Mouse (Mus musculus) embryonic fibroblast, embryonic 13.5 days (primary cell): ENCODE measurements around the gene Ube2c. TPM values are rescaled to one million over a fixed set of nuclear protein-coding genes. Genes with fewer than 3 reads are reported as not detected.
A peak's percentile ranks its signal among the peaks of the same experiment; 100 is the strongest.

ENCODE experiments used
- H3K27ac ChIP-seq: 2 replicates; pipeline ENCODE4 v1.5.1; 2012; ENCODE audit warnings: low read length, control low read depth, inconsistent platforms; ENCODE audit not compliant: insufficient read depth
- H3K4me1 ChIP-seq: 2 replicates; pipeline ENCODE4 v1.6.1; 2011; ENCODE audit warnings: low read length; ENCODE audit not compliant: control insufficient read depth, insufficient read depth
- H3K4me3 ChIP-seq: 2 replicates; pipeline ENCODE4 v1.5.1; 2011; ENCODE audit warnings: mild to moderate bottlenecking, control low read depth, low read length; ENCODE audit not compliant: insufficient read depth
- CTCF ChIP-seq: IDR thresholded peaks from 2 replicates; pipeline ENCODE4 v1.5.1; 2011; ENCODE audit warnings: mild to moderate bottlenecking, control low read depth, low read length, moderate library complexity, borderline replicate concordance; ENCODE audit not compliant: insufficient read depth
- POLR2A ChIP-seq: IDR thresholded peaks from 2 replicates; pipeline ENCODE4 v1.6.1; 2011; ENCODE audit warnings: low read depth, mild to moderate bottlenecking, control low read depth, low read length, moderate library complexity
- polyA plus RNA-seq: library from polyadenylated mRNA; stranded (reverse); fragments of >200 nt; gene quantifications from 2 replicates; pipeline ENCODE4 v1.2.4, GENCODE M21; 2011; ENCODE audit warnings: low read depth; ENCODE audit not compliant: missing spikeins, insufficient read length

The Ube2c gene
- polyA plus RNA-seq, 1 experiment, result 146 TPM

DNA sequence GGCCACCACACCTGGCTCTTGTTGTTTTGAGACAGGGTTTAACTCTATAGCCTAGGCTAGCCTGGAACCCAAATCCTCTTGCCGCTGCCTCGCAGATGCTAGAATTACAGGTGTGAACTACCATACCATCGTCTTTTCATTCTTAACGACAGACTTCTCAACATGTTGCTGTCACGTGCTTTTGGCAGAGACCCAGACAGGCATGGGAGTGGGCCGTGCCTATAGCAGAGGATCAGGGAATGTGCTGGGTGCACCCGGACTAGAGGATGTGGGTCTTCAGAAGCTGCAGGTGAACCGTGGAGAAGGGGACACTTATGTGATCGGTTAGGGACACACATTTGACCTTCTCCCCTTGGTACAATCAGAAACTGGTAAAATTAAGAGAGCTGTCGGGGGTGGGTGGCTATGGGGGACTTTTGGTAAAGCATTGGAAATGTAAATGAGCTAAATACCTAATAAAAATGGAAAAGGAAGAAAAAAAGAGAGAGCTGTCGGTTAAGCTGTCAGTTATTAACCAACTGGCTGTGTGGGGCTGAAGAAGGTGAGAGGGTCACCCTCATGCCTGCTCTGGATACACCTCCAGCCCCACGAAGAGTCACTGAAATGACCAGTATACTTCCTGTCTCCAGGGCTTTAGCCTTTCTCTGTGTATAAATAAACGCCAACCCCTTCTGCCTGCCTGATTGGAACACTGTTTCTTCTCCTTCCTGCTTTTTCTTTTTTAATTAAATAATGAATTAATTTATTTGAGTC is 30.7 kb downstream of the Ube2c start:
- Histone ChIP-seq H3K4me1 (peaks cover 2% of the 10 kb centered on the region; the same call in 1 of the 2 replicates), H3K4me3 (no peak overlapping the region), H3K27ac (no peak overlapping the region)
- TF ChIP-seq POLR2A (no peak), CTCF (no peak)

DNA sequence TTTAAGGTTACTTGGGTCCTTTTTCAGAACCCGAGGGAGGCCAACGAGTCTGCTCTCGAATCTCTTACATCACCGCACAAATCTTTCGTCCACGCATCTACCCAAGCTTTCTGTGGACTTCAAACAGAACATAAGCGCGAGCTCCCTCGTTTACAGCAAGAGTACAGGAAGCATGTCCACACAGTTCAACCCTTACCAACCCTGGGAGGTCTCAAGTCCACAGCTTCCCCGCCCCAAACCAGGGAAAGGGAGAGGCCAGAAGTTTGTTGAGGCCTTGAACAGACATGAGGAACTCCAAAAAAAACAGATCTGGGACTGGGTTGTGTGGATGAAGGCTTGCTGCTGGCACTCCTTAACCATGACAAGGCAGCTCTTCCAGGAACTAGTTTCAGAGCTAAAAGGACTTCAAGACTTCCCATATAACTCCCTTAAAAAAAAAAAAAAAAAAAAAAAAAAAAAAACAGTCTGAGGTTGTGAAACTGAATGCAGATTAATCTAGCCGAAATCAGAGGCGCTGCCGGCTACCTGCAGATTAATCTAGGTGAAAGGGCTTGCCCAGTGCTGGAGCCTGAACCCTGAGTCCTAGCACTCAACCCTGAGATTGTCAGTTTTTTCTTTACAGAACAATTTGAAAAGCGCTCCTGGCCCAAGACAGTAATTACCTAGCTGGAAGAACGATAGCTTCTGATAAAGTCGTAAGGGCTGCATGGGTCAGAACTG is 33.7 kb downstream of the Ube2c start:
- TF ChIP-seq CTCF (no peak), POLR2A (no peak)
- peaks cover 2% of the 10 kb centered on the region; the same call in 1 of the 2 replicates for H3K4me1 ChIP-seq
- H3K27ac ChIP-seq, result no peak overlapping the region
- H3K4me3 ChIP-seq, result peak overlapping the region; percentile 78

DNA sequence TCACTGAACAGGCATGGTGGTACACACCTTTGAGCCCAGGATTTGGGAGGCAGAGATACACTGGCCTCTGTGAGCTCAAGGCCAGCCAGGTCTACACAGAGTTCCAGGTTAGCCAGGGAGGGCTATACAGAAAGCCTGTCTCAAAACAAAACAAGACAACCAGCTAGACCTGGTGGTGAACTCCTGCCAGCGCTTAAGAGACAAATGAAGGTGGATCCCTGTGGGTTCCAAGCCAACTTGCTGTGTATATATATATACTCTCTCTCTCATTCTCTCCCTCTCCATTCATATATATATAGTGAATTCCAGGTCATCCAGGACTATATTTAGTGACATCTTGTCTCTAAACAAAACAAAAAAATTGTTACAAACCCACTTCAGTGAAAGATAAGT is 34.2 kb downstream of the Ube2c start:
- TF ChIP-seq POLR2A, result no peak
- TF ChIP-seq CTCF, result no peak
- Histone ChIP-seq H3K27ac (no peak overlapping the region), H3K4me3 (peak overlapping the region; percentile 78), H3K4me1 (peaks cover 2% of the 10 kb centered on the region; the same call in 1 of the 2 replicates)

DNA sequence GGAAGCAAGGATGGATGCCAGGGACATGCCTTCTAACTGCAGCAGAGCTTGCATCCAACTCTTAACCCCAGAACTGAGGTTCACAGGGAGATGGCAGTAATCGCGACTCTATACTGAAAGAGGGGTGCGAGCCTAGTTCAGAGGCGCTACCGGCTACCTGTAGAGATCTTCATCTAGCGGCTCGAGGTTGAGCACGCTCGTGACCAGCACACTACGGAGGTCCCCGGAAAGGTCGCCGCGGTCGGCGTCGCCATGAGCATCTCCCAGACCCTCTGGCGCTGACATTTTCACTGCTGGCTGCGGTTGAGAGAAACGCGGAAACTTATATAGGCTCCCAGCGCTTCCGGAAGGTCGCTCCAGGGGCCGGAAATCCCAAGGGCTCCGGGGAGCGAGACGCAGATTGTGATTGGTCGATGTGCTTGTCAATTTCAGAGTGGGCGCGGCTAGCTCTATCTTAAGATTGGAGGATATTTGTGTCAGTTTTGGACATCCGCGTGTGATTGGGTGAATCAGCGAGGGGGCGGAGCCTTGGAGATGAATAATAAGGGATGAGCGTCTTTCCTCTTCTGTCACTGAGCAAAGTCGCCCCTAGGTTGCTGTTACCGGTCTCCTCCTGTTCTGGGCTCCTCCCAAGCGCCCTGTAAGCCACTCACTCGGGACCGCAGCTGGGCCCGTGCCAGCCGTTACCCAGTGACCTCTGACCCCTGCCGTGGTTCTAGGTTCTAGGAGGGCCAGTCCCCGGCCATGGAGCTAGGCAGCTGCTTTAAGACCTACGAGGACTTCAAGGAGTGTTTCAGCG is 35.0 kb downstream of the Ube2c start, which contains the start of the genes Acot8 and Zswim3:
TSS of gene Acot8 (minus strand) at position 350 of the 799 bp plus-strand sequence.
TSS of gene Zswim3 (plus strand) at position 566 of the 799 bp plus-strand sequence.
- peak within 1 kb of the TSS; percentile 57 for H3K27ac ChIP-seq
- TF ChIP-seq POLR2A, result peak; percentile 85
- no peak for TF ChIP-seq CTCF
- peaks cover 2% of the 10 kb centered on the region; the same call in 1 of the 2 replicates for H3K4me1 ChIP-seq
- H3K4me3 ChIP-seq, result peak within 1 kb of the TSS; percentile 78

DNA sequence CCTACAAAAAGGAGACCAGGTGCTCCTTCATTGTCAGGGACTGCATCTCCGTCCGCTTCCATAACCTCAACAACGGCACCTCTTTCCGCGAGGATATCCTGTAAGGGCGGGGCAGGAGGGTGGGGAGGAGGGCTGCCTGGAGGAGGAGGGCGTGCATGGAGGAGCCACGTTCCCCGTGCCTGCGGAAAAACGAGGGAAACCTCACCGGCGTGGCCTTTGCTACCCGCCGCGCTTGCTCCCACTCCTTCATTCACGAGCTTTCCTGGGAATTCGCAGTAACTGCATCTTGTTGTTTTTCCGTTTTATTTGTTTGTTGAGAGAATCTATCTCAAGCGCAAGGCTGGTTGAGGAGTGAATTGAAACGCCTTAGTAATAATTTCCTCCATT is 35.6 kb downstream of the Ube2c start:
- no peak overlapping the region for H3K27ac ChIP-seq
- no peak for TF ChIP-seq CTCF
- TF ChIP-seq POLR2A, result no peak

DNA sequence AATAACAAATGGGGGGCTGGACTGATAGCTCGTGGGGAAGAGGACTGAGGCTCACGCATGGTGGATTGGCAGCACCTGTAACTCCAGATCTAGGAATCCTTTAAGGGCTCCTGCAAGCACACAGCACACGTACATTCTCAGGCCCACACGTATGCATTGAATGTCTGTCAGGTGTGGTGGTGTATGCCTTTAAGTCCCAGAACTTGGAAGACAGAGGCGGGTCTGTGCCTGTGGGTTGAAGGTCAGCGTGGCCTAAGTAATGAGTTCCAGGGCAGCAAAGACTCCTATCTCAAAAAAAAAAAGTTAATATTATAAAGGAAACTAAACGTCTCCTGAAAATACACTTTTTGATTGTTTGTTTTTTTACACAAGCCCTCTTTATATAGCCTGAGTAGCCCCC is 36.9 kb downstream of the Ube2c start:
- Histone ChIP-seq H3K27ac (no peak overlapping the region), H3K4me3 (no peak overlapping the region), H3K4me1 (peaks cover 2% of the 10 kb centered on the region; the same call in 1 of the 2 replicates)
- TF ChIP-seq POLR2A (no peak), CTCF (no peak)

More for the DNA sequence above, 35.6 kb downstream of the Ube2c start:
- Histone ChIP-seq H3K4me3 (peak overlapping the region; percentile 76), H3K4me1 (peaks cover 2% of the 10 kb centered on the region; the same call in 1 of the 2 replicates)

DNA sequence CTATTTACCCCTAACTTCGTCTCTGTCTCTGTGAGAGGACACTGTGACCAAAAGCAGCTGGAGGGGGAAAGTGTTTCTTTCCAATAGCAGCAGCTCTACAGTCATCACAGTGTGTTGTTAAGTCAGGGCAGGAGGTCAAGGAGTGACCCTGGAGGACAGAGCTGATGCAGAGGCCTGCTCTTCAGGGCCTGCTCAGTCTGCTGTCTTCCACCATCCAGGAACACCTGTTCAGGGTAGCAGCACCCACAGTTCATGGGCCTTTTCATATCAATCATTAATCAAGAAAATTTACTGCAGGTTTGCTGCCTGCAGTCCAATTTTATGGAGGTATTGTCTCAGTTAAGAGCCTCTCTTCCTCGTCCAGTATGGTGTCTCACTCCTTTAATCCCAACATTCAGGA is 43.9 kb downstream of the Ube2c start:
- Histone ChIP-seq H3K4me1 (peaks cover 7% of the 10 kb centered on the region), H3K27ac (no peak overlapping the region), H3K4me3 (no peak overlapping the region)
- TF ChIP-seq POLR2A (no peak), CTCF (no peak)

DNA sequence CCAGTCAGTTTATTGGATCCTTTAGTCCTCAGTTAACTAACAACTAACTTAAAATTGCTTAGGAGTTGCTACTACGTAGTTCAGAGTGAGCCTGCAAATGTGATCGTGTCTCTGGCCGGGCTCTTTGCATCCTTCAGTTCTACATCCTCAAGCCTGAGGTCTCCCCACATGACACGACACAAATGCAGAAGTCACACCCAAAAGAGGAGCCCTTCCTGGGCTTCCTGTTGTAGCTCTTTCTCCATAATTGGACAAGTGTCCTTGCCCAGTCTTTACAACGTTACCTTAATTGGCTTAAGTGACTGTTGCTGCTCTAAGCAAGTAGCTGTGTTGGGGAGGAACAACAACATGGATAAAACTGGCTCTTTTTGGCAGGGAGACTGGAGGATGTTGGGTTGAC is 45.6 kb downstream of the Ube2c start:
- no peak for TF ChIP-seq POLR2A
- TF ChIP-seq CTCF, result no peak
- peaks cover 7% of the 10 kb centered on the region for H3K4me1 ChIP-seq
- no peak overlapping the region for H3K4me3 ChIP-seq
- H3K27ac ChIP-seq, result no peak overlapping the region

DNA sequence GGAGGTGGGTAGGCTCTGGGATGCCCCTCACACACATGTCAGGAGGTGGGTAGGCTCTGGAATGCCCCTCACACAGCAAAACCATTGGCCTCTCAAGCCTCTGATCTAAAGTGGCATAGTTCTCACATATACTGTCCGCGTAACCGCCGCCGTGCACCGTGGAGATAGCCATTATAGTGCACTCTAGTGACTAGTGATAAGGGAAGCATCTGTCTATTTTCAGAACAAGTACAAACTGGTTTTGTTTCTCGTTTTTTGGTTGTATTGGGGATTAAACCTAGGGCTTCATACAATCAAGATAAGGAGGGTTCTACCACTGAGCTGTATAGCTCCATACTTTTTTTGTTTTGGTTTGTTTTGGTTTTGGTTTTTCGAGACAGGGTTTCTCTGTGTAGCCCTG is 46.1 kb downstream of the Ube2c start:
- TF ChIP-seq POLR2A (no peak), CTCF (no peak)
- H3K4me1 ChIP-seq, result peaks cover 7% of the 10 kb centered on the region
- no peak overlapping the region for H3K27ac ChIP-seq
- no peak overlapping the region for H3K4me3 ChIP-seq
